Mouse (Mus musculus) cerebellum, postnatal 10 days (tissue): ENCODE data around the gene Kdm3a.

Experiments used
- DNase-seq, 2 experiments: peaks; one replicate each; pipeline ENCODE4 v3.0.0; 2021; ENCODE audit warnings: mixed read lengths in 2 of 2

Gene Kdm3a

GRCm38 (mm10) chr6:71632829-71633662 is at the start of gene Kdm3a:
Kdm3a (minus strand) TSS chr6:71632990.
- DNase-seq, result peak; percentile 99 to 100

GRCm38 (mm10) chr6:71678891-71679290 is 46.1 kb upstream of the Kdm3a start:
- no peak for DNase-seq

- peak in 1 of 2 experiments; percentile 14 for DNase-seq
Measured at GRCm38 (mm10) chr6:71673166-71673565, 40.4 kb upstream of the Kdm3a start.

GRCm38 (mm10) chr6:71664511-71664910 is 31.7 kb upstream of the Kdm3a start:
- DNase-seq, result no peak

- no peak for DNase-seq
Measured at GRCm38 (mm10) chr6:71658290-71658689, 25.5 kb upstream of the Kdm3a start.

GRCm38 (mm10) chr6:71655835-71656234 is 23.0 kb upstream of the Kdm3a start:
- no peak for DNase-seq

- DNase-seq, result no peak
Measured at GRCm38 (mm10) chr6:71651868-71652267, 19.1 kb upstream of the Kdm3a start.

GRCm38 (mm10) chr6:71632486-71632828 is 333 bp downstream of the Kdm3a start:
- no peak for DNase-seq

GRCm38 (mm10) chr6:71631706-71632461 is 906 bp downstream of the Kdm3a start:
- peak; percentile 72 to 75 for DNase-seq

GRCm38 (mm10) chr6:71631196-71631595 is 1.6 kb downstream of the Kdm3a start:
- DNase-seq, result no peak

- DNase-seq, result no peak
Measured at GRCm38 (mm10) chr6:71627325-71627724, 5.5 kb downstream of the Kdm3a start.

- no peak for DNase-seq
Measured at GRCm38 (mm10) chr6:71625984-71626383, 6.8 kb downstream of the Kdm3a start.

- no peak for DNase-seq
Measured at GRCm38 (mm10) chr6:71624723-71625122, 8.1 kb downstream of the Kdm3a start.

GRCm38 (mm10) chr6:71621981-71622380 is 10.8 kb downstream of the Kdm3a start:
- peak; percentile 38 to 45 for DNase-seq

GRCm38 (mm10) chr6:71621551-71621950 is 11.2 kb downstream of the Kdm3a start:
- peak in 1 of 2 experiments; percentile 8 for DNase-seq

- DNase-seq, result no peak
Measured at GRCm38 (mm10) chr6:71616959-71617358, 15.8 kb downstream of the Kdm3a start.

- DNase-seq, result no peak
Measured at GRCm38 (mm10) chr6:71613225-71613624, 19.6 kb downstream of the Kdm3a start.

GRCm38 (mm10) chr6:71609968-71610367 is 22.8 kb downstream of the Kdm3a start:
- no peak for DNase-seq

- no peak for DNase-seq
Measured at GRCm38 (mm10) chr6:71608994-71609393, 23.8 kb downstream of the Kdm3a start.

GRCm38 (mm10) chr6:71607756-71608155 is 25.0 kb downstream of the Kdm3a start:
- DNase-seq, result no peak

GRCm38 (mm10) chr6:71590154-71590553 is 42.6 kb downstream of the Kdm3a start:
- DNase-seq, result no peak

- no peak for DNase-seq
Measured at GRCm38 (mm10) chr6:71589401-71589800, 43.4 kb downstream of the Kdm3a start.

GRCm38 (mm10) chr6:71583198-71583597 is 49.6 kb downstream of the Kdm3a start:
- DNase-seq, result no peak

GRCm38 (mm10) chr6:71579478-71579877 is 53.3 kb downstream of the Kdm3a start:
- no peak for DNase-seq
